Mouse (Mus musculus) intestine, embryonic 16.5 days (tissue): Measurements from ENCODE around the gene Vsig10. TPM values are rescaled to one million over a fixed set of nuclear protein-coding genes. Genes with fewer than 3 reads are reported as not detected.

ENCODE experiments used
- ATAC-seq: fragments of 200-750 bp; cut with Nextera tagmentation; 2 replicates; pipeline ENCODE4 v1.8.0; 2017; ENCODE audit warnings: moderate TSS enrichment, moderate library complexity
- H3K27ac ChIP-seq: fragments of 300-500 bp; sonication (generic); 2 replicates; pipeline ENCODE4 v1.5.1; 2014; ENCODE audit warnings: mild to moderate bottlenecking, low read length
- H3K27me3 ChIP-seq: fragments of 300-500 bp; sonication (generic); replicated peaks from 2 replicates; pipeline ENCODE4 v1.6.1; 2014; ENCODE audit warnings: low read length, control low read depth, mixed read lengths; ENCODE audit not compliant: control insufficient read depth, insufficient read depth
- H3K36me3 ChIP-seq: fragments of 300-500 bp; sonication (generic); 2 replicates; pipeline ENCODE4 v1.6.1; 2014; ENCODE audit warnings: low read length, control low read depth; ENCODE audit not compliant: control insufficient read depth, insufficient read depth
- H3K4me1 ChIP-seq: fragments of 300-500 bp; sonication (generic); 2 replicates; pipeline ENCODE4 v1.6.1; 2014; ENCODE audit warnings: low read length, control low read depth, mixed read lengths; ENCODE audit not compliant: control insufficient read depth, insufficient read depth
- H3K4me2 ChIP-seq: fragments of 300-500 bp; sonication (generic); 2 replicates; pipeline ENCODE4 v1.6.1; 2014; ENCODE audit warnings: low read depth, low read length, control low read depth
- H3K4me3 ChIP-seq: fragments of 300-500 bp; sonication (generic); 2 replicates; pipeline ENCODE4 v1.5.1; 2014; ENCODE audit warnings: mild to moderate bottlenecking, low read length
- H3K9ac ChIP-seq: fragments of 300-500 bp; sonication (generic); 2 replicates; pipeline ENCODE4 v1.6.1; 2014; ENCODE audit warnings: low read depth, low read length
- H3K9me3 ChIP-seq: fragments of 300-500 bp; sonication (generic); 2 replicates; pipeline ENCODE4 v1.6.1; 2016; ENCODE audit warnings: low read length, control low read depth; ENCODE audit not compliant: control insufficient read depth
- WGBS: fragments of 180-500 bp; shearing (Covaris S2); extraction: QIAGEN DNeasy Blood & Tissue Kit; methylation state at CpG from one replicate; pipeline ENCODE4 v1.1.7; 2014; 5-methylcytosine and 5-hydroxymethylcytosine counted together
- polyA plus RNA-seq: library from polyadenylated mRNA; unstranded; fragments of >200 nt; fragmentation: Nextera tagmentation; extraction: Ambion mirVana; gene quantifications from 2 replicates; pipeline ENCODE4 v1.2.1, GENCODE M21; 2015

Gene Vsig10
- polyA plus RNA-seq, 1 experiment from 2014 or later = 18.6 TPM

GRCm38 (mm10) chr5:117380199-117380598, 61.3 kb downstream of the Vsig10 start:
- Histone ChIP-seq H3K27me3 (no peaks in the 10 kb centered on the region), H3K36me3 (peaks cover 42% of the 10 kb centered on the region)
- ATAC-seq = no peak

DNA sequence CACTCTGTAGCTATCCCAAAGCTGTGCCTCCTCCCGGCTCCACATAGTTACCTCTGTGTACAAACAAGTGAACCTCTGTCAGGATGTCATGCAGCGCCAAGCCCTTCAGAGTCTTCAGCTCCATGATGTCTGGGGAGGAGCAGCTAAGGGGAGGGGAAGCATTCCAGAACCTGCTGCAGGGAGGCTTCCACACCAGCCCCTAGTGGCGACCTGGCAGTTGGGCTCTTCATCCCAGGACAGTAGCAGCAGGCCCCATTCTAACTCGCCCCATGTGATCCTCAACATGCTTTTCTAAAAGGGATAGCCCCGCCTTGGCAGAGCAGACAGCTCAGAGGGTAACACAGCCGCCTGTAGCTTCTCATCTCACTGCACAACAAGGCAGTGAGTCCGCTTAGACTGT, 62.9 kb downstream of the Vsig10 start:
- no peaks in the 10 kb centered on the region for H3K4me1 ChIP-seq
- no peaks in the 10 kb centered on the region for H3K27me3 ChIP-seq
- H3K4me3 ChIP-seq = no peak overlapping the region
- no peaks in the 10 kb centered on the region for H3K9me3 ChIP-seq
- no peak overlapping the region for H3K4me2 ChIP-seq
- 81% methylated on average over 7 of the region's 7 CpGs for WGBS
- ATAC-seq = peak; percentile 32; the same call in 1 of the 2 replicates
- no peak overlapping the region for H3K9ac ChIP-seq
- peaks cover 30% of the 10 kb centered on the region for H3K36me3 ChIP-seq
- H3K27ac ChIP-seq = no peak overlapping the region

More at GRCm38 (mm10) chr5:117380199-117380598, 61.3 kb downstream of the Vsig10 start:
- H3K4me2 ChIP-seq = no peak overlapping the region
- no peaks in the 10 kb centered on the region for H3K4me1 ChIP-seq
- H3K27ac ChIP-seq = no peak overlapping the region
- WGBS = 68% methylated on average over 4 of the region's 4 CpGs
- no peak overlapping the region for H3K4me3 ChIP-seq
- no peaks in the 10 kb centered on the region for H3K9me3 ChIP-seq
- no peak overlapping the region for H3K9ac ChIP-seq

DNA sequence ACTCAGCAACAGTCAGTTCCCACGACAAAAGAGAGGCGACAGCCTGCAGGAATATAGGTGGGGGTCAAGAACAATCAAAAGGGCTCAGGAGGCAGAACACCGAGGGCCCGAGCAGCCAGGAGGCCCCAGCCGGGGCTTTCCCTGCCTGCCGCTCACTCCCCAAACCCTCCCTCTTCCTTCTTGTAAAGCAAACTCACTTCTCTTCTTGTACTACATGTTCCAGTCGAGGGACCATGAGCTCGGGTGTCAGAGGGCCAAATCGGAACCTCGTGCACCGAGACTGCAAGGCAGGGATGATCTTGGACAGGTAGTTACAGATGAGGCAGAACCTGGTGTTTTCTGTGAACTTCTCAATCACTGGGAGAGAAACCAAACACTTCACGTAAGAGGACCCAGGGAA, 64.3 kb downstream of the Vsig10 start:
- no peak overlapping the region for H3K9ac ChIP-seq
- H3K4me3 ChIP-seq = no peak overlapping the region
- no peak overlapping the region for H3K4me2 ChIP-seq
- H3K36me3 ChIP-seq = peaks cover 25% of the 10 kb centered on the region
- ATAC-seq = no peak
- no peak overlapping the region for H3K27ac ChIP-seq
- peaks cover 11% of the 10 kb centered on the region for H3K4me1 ChIP-seq
- 83% methylated on average over 12 of the region's 12 CpGs for WGBS
- H3K9me3 ChIP-seq = no peaks in the 10 kb centered on the region
- no peaks in the 10 kb centered on the region for H3K27me3 ChIP-seq

DNA sequence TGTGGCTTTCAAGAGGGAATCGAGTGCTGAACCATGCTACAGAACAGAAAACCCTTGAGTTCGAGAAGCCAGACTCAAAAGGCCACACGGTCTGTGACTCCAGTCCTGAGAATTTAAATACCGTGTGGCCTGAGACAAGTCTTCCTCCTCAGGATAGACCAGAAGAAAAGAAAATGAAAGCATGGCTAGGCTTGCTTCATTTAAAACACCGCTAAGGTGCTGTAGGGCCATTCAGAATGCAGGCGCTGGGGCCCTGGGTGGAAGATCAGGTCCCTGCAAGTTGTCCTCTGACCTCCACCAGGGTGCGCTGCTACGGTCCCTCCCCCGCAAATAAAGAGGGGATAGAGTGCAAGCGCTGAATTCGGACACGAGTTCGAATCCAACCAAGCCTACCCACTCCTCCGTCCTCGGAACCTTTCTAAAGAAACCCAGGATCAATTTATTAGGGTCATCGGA, 69.4 kb downstream of the Vsig10 start:
- 10% methylated on average over 16 of the region's 16 CpGs for WGBS

DNA sequence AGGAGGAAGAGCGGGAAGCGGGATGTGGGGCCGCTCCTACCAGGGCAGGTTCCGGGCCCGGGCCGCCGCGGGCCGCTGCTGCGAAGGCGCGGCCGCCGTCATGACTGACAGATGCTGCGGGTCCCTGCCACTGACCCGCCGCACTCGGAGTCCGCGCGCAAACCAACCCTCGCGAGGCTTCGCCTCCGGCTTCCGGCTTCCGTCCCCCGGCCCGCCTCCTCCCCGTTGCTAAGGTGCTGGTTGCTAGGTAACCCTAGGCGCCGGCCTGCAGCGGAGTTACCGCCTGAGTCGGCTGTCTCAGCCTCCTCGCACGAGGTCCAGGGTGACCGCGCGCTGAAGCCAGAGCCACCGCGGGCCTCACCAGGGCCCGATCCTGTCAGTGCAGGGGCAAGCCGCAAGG, 70.0 kb downstream of the Vsig10 start, which contains the start of gene Rfc5:
Gene Rfc5, minus strand, starts transcription at position 171 of the 400 bp plus-strand sequence.
- H3K9ac ChIP-seq = peak within 1 kb of the TSS; percentile 93
- WGBS = under 1% methylated on average over 44 of the region's 44 CpGs
- H3K27ac ChIP-seq = peak within 1 kb of the TSS; percentile 54
- peaks cover 7% of the 10 kb centered on the region for H3K9me3 ChIP-seq
- no peaks in the 10 kb centered on the region for H3K27me3 ChIP-seq
- peaks cover 15% of the 10 kb centered on the region for H3K4me1 ChIP-seq
- H3K4me3 ChIP-seq = peak within 1 kb of the TSS; percentile 85
- peak within 1 kb of the TSS; percentile 73 for H3K4me2 ChIP-seq
- peaks cover 6% of the 10 kb centered on the region for H3K36me3 ChIP-seq
- ATAC-seq = peak; percentile 99

More for the DNA sequence above, 69.4 kb downstream of the Vsig10 start:
- Histone ChIP-seq H3K36me3 (peaks cover 10% of the 10 kb centered on the region), H3K9ac (peak overlapping the region; percentile 93), H3K4me1 (peaks cover 15% of the 10 kb centered on the region), H3K4me3 (peak overlapping the region; percentile 85), H3K27ac (peak overlapping the region; percentile 54), H3K9me3 (peaks cover 7% of the 10 kb centered on the region), H3K27me3 (no peaks in the 10 kb centered on the region), H3K4me2 (peak overlapping the region; percentile 73)
- ATAC-seq = peak; percentile 75

DNA sequence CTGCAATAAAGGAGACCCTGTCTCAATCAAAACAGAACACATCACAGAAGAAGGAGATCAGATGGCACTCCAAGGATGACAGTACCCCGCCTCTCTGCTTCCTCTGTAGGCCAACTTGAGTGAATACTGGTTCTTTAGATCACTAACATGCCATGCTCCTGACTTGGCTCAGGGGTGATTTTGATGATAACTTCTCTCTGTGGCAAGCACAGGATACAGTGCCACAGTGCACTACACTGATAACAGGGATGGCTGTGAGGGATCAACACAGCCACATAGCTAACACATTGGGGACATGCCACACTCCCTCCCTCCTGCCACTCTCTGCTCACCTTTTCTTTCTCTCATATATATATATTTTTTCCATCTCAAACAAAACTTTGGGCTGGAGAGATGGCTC, 72.0 kb downstream of the Vsig10 start:
- H3K36me3 ChIP-seq = no peaks in the 10 kb centered on the region
- H3K4me3 ChIP-seq = no peak overlapping the region
- H3K9ac ChIP-seq = no peak overlapping the region
- H3K4me2 ChIP-seq = no peak overlapping the region
- peaks cover 7% of the 10 kb centered on the region for H3K9me3 ChIP-seq
- H3K27me3 ChIP-seq = no peaks in the 10 kb centered on the region
- H3K4me1 ChIP-seq = peaks cover 15% of the 10 kb centered on the region
- no peak for ATAC-seq
- WGBS = 82% methylated on average over 1 of the region's 1 CpGs
- no peak overlapping the region for H3K27ac ChIP-seq

- Histone ChIP-seq H3K4me1 (no peaks in the 10 kb centered on the region), H3K27me3 (no peaks in the 10 kb centered on the region), H3K27ac (no peak overlapping the region), H3K4me3 (no peak overlapping the region), H3K9ac (no peak overlapping the region), H3K4me2 (no peak overlapping the region), H3K36me3 (no peaks in the 10 kb centered on the region), H3K9me3 (peaks cover 7% of the 10 kb centered on the region)
- 89% methylated on average over 5 of the region's 5 CpGs for WGBS
- ATAC-seq = no peak
These were observed 77.0 kb downstream of the Vsig10 start for GRCm38 (mm10) chr5:117395834-117396233.

GRCm38 (mm10) chr5:117396596-117397014, 77.7 kb downstream of the Vsig10 start:
- Histone ChIP-seq H3K27ac (no peak overlapping the region), H3K4me1 (no peaks in the 10 kb centered on the region), H3K9me3 (peaks cover 7% of the 10 kb centered on the region), H3K4me2 (no peak overlapping the region), H3K36me3 (no peaks in the 10 kb centered on the region), H3K27me3 (no peaks in the 10 kb centered on the region), H3K9ac (no peak overlapping the region), H3K4me3 (no peak overlapping the region)
- no peak for ATAC-seq
- 54% methylated on average over 6 of the region's 6 CpGs for WGBS

DNA sequence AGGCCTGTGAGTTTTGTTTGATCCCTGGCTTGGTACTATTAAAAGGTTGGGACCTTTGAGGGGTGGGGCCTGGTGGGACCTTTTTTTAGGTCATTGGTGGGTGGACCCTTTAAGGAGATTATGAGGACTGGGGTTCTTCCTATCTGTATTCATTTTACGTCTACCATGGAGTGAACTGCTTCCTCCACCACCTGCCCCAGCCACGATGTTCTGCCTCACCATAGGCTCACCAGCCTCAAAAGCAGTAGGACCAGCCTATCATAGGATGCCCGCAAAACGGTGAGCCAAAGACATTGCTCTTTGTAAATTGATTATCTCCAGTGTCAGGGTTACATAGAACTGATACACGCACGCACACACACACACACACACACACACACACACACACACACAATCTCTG, 78.5 kb downstream of the Vsig10 start:
- peaks cover 2% of the 10 kb centered on the region; the same call in 1 of the 2 replicates for H3K9me3 ChIP-seq
- 78% methylated on average over 6 of the region's 6 CpGs for WGBS
- ATAC-seq = no peak

More for the DNA sequence above, 78.5 kb downstream of the Vsig10 start:
- no peak overlapping the region for H3K27ac ChIP-seq
- H3K4me2 ChIP-seq = no peak overlapping the region
- H3K36me3 ChIP-seq = no peaks in the 10 kb centered on the region
- no peak overlapping the region for H3K9ac ChIP-seq
- H3K4me3 ChIP-seq = no peak overlapping the region
- peaks cover under 1% of the 10 kb centered on the region; the same call in 1 of the 2 replicates for H3K27me3 ChIP-seq
- H3K4me1 ChIP-seq = no peaks in the 10 kb centered on the region
